Mouse (Mus musculus) forebrain, postnatal 0 days (tissue): ENCODE measurements around the gene Calhm3. TPM values are rescaled to one million over a fixed set of nuclear protein-coding genes. Genes with fewer than 3 reads are reported as not detected.
"Not testable (repeated sequence)": the region's sequence is repeated elsewhere in the genome, so short reads cannot be mapped to it uniquely, and the experiment has no call there.

Experiments
- ATAC-seq: fragments of 200-750 bp; cut with Nextera tagmentation; 2 replicates; pipeline ENCODE4 v1.8.0; 2017; ENCODE audit warnings: mild to moderate bottlenecking, moderate library complexity
- DNase-seq: peaks from one replicate; pipeline ENCODE4 v3.0.0-alpha.2; 2015
- H3K27ac ChIP-seq: fragments of 300-500 bp; sonication (generic); 2 replicates; pipeline ENCODE4 v1.5.1; 2014; ENCODE audit warnings: low read depth, mild to moderate bottlenecking, antibody characterized with exemption, low read length, moderate library complexity, mixed read lengths
- H3K27me3 ChIP-seq: fragments of 300-500 bp; sonication (generic); 2 replicates; pipeline ENCODE4 v1.6.1; 2014; ENCODE audit warnings: mild to moderate bottlenecking, low read length, mixed read lengths; ENCODE audit not compliant: insufficient read depth
- H3K36me3 ChIP-seq: fragments of 300-500 bp; sonication (generic); 2 replicates; pipeline ENCODE4 v1.6.1; 2014; ENCODE audit warnings: mild to moderate bottlenecking, moderate library complexity; ENCODE audit not compliant: insufficient read depth
- H3K4me1 ChIP-seq: fragments of 300-500 bp; sonication (generic); 2 replicates; pipeline ENCODE4 v1.6.1; 2014; ENCODE audit warnings: antibody characterized with exemption; ENCODE audit not compliant: insufficient read depth
- H3K4me2 ChIP-seq: fragments of 300-500 bp; sonication (generic); 2 replicates; pipeline ENCODE4 v1.6.1; 2014; ENCODE audit warnings: low read depth, mild to moderate bottlenecking, moderate library complexity
- H3K4me3 ChIP-seq: fragments of 300-500 bp; sonication (generic); 2 replicates; pipeline ENCODE4 v1.5.1; 2014; ENCODE audit warnings: low read depth, low read length, mixed read lengths
- H3K9ac ChIP-seq: fragments of 300-500 bp; sonication (generic); 2 replicates; pipeline ENCODE4 v1.6.1; 2014; ENCODE audit warnings: mild to moderate bottlenecking
- H3K9me3 ChIP-seq: fragments of 300-500 bp; sonication (generic); 2 replicates; pipeline ENCODE4 v1.6.1; 2016; ENCODE audit warnings: low read length
- CTCF ChIP-seq: sonication (generic); IDR thresholded peaks from 2 replicates; pipeline ENCODE4 v1.5.1; 2016; ENCODE audit warnings: antibody characterized with exemption, control low read depth, low read depth
- WGBS: fragments of 180-500 bp; shearing (Covaris S2); extraction: QIAGEN DNeasy Blood & Tissue Kit; methylation state at CpG from one replicate; pipeline ENCODE4 v1.1.7; 2014; 5-methylcytosine and 5-hydroxymethylcytosine counted together
- polyA plus RNA-seq: library from polyadenylated mRNA; unstranded; fragments of >200 nt; fragmentation: Nextera tagmentation; extraction: Ambion mirVana; gene quantifications from 2 replicates; pipeline ENCODE4 v1.2.1, GENCODE M21; 2015
- total RNA-seq: library from RNA; depleted of rRNA; stranded (reverse); fragments of >200 nt; gene quantifications from 2 replicates; pipeline ENCODE4 v1.2.3, GENCODE M21; 2014

The Calhm3 gene
- total and polyA plus RNA-seq, 2 experiments from 2014 or later: 0.19 TPM; not detected in 1

GRCm38 (mm10) chr19:47151332-47152061 is 6.1 kb downstream of the Calhm3 start:
- Histone ChIP-seq H3K27me3 (no peaks in the 10 kb centered on the region), H3K9me3 (no peaks in the 10 kb centered on the region), H3K4me1 (no peaks in the 10 kb centered on the region), H3K4me2 (peak overlapping the region; percentile 53), H3K27ac (peak overlapping the region; percentile 21), H3K9ac (peak overlapping the region; percentile 43), H3K36me3 (no peaks in the 10 kb centered on the region), H3K4me3 (peak overlapping the region; percentile 30)
- ATAC-seq: peak; percentile 92
- TF ChIP-seq CTCF: no peak
- DNase-seq: peak; percentile 80
- 19% methylated on average over 32 of the region's 32 CpGs for WGBS

- Histone ChIP-seq H3K9me3 (no peaks in the 10 kb centered on the region), H3K27me3 (no peaks in the 10 kb centered on the region), H3K4me1 (no peaks in the 10 kb centered on the region), H3K27ac (no peak overlapping the region), H3K36me3 (no peaks in the 10 kb centered on the region), H3K9ac (no peak overlapping the region), H3K4me3 (no peak overlapping the region), H3K4me2 (no peak overlapping the region)
- no peak for ATAC-seq
- DNase-seq: no peak
- WGBS: 76% methylated on average over 4 of the region's 4 CpGs
- no peak for TF ChIP-seq CTCF
Measured at GRCm38 (mm10) chr19:47149854-47150253, 7.7 kb downstream of the Calhm3 start.

GRCm38 (mm10) chr19:47148267-47148847 is 9.2 kb downstream of the Calhm3 start:
- no peak overlapping the region for H3K4me2 ChIP-seq
- ATAC-seq (no peak), DNase-seq (no peak)
- H3K27me3 ChIP-seq: no peaks in the 10 kb centered on the region
- 84% methylated on average over 5 of the region's 5 CpGs for WGBS
- no peak overlapping the region for H3K4me3 ChIP-seq
- no peak for TF ChIP-seq CTCF
- no peaks in the 10 kb centered on the region for H3K9me3 ChIP-seq
- H3K9ac ChIP-seq: no peak overlapping the region
- H3K4me1 ChIP-seq: no peaks in the 10 kb centered on the region
- H3K36me3 ChIP-seq: no peaks in the 10 kb centered on the region
- no peak overlapping the region for H3K27ac ChIP-seq

GRCm38 (mm10) chr19:47144154-47144553 is 13.4 kb downstream of the Calhm3 start, which contains the start of gene Calhm1:
Gene Calhm1 (minus strand): TSS chr19:47144254.
- WGBS: 90% methylated on average over 6 of the region's 6 CpGs

GRCm38 (mm10) chr19:47142438-47142837 is 15.1 kb downstream of the Calhm3 start:
- WGBS: 84% methylated on average over 6 of the region's 6 CpGs
- no peak for TF ChIP-seq CTCF
- Histone ChIP-seq H3K4me1 (peaks cover 9% of the 10 kb centered on the region), H3K27ac (no peak overlapping the region), H3K36me3 (no peaks in the 10 kb centered on the region), H3K4me3 (no peak overlapping the region), H3K9me3 (no peaks in the 10 kb centered on the region), H3K27me3 (no peaks in the 10 kb centered on the region), H3K4me2 (no peak overlapping the region), H3K9ac (no peak overlapping the region)
- no peak for DNase-seq
- no peak for ATAC-seq

More at GRCm38 (mm10) chr19:47144154-47144553, 13.4 kb downstream of the Calhm3 start, which contains the start of gene Calhm1:
- Histone ChIP-seq H3K4me2 (no peak within 1 kb of the TSS), H3K27ac (no peak within 1 kb of the TSS), H3K27me3 (no peaks in the 10 kb centered on the region), H3K9ac (no peak within 1 kb of the TSS), H3K36me3 (no peaks in the 10 kb centered on the region), H3K4me1 (no peaks in the 10 kb centered on the region), H3K4me3 (no peak within 1 kb of the TSS), H3K9me3 (no peaks in the 10 kb centered on the region)
- TF ChIP-seq CTCF: no peak
- ATAC-seq (no peak), DNase-seq (no peak)

GRCm38 (mm10) chr19:47139611-47140010 is 18.0 kb downstream of the Calhm3 start:
- DNase-seq, H3K36me3 ChIP-seq, H3K9me3 ChIP-seq, H3K27ac ChIP-seq, H3K4me2 ChIP-seq, H3K27me3 ChIP-seq, H3K9ac ChIP-seq, H3K4me3 ChIP-seq, ATAC-seq: not testable (repeated sequence)
- peak; percentile 29; the same call in 1 of the 2 replicates for TF ChIP-seq CTCF
- peaks cover 15% of the 10 kb centered on the region for H3K4me1 ChIP-seq
- WGBS: 31% methylated on average over 7 of the region's 7 CpGs
